ENCODE assay signal across 8 mouse cellular contexts in the genomic region with DNA sequence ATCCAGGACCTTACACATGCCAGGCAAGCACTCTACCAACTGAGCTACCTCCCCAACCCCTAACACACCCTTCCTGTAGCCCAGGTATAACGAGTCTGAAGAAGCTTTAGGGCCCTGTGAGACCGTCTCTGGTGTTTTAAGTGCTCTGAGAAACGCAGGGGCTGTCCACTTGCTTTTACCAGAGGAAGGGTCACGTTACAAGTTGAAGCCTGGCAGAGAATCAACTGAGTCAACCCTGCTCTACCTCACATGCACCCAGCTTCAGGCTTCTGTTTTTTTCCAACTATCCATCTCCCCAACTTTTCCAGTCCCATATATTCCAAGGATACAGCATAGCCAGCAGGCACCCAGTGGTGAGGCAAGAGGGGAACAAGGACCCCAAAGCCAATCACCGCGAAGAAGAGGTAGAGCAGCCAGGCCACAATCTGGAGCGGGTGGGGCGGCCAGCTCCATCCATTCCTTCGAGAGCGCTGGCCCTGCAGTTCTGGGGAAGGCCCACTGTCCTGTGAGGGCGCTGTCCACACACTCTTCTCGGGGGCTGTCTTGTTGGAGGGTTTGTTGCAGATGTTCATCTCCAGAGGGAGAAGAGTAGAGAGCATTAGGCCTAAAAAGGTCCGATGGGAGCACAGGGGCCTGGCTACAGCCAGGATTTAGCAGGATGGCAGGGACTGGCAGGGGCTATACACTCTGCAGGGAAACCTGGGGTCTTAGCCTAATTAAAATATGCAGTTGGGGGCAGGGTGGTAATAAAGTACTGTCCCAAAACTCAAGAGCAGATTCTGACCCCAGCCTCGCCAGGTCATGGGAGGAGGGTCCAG. TPM values are rescaled to one million over a fixed set of nuclear protein-coding genes. Genes with fewer than 3 reads are reported as not detected.
DNase-seq lines count a peak whose midpoint lies in the region; ATAC-seq and TF ChIP-seq lines count a peak whose summit lies in the region.

No protein-coding gene starts in this region.

- TF ChIP-seq CTCF in E14TG2a.4 (conservative IDR thresholded peaks at IDR 0.05; ENCODE audit: low read length) = peak; percentile 16
- peak; percentile 64; the same call in 1 of the 2 replicates for TF ChIP-seq CTCF in embryonic fibroblast, embryonic 13.5 days (IDR thresholded peaks at IDR 0.05; ENCODE audit: borderline replicate concordance, insufficient read depth, low read length)
- peak; percentile 86 for TF ChIP-seq CTCF in lung, postnatal 0 days (IDR thresholded peaks at IDR 0.05)
- TF ChIP-seq CTCF in small intestine, adult 2 months (IDR thresholded peaks at IDR 0.05; ENCODE audit: extremely low read depth, insufficient read length, insufficient replicate concordance, low read depth, low read length) = peak; percentile 27; the same call in 1 of the 2 replicates

- no peak overlapping the region for H3K9ac ChIP-seq in hindbrain, embryonic 15.5 days
- no peak overlapping the region for H3K9ac ChIP-seq in lung, postnatal 0 days (replicated peaks; ENCODE audit: low read depth)

- H3K36me3 ChIP-seq in E14TG2a.4 (ENCODE audit: insufficient read depth, low read length) = no peaks in the 10 kb centered on the region
- peaks cover 5% of the 10 kb centered on the region; the same call in 1 of the 2 replicates for H3K36me3 ChIP-seq in hindbrain, embryonic 15.5 days
- no peaks in the 10 kb centered on the region for H3K36me3 ChIP-seq in lung, postnatal 0 days (ENCODE audit: insufficient read depth, low read length)
- H3K36me3 ChIP-seq in small intestine, adult 2 months (ENCODE audit: control insufficient read depth, insufficient read depth, low read length) = no peaks in the 10 kb centered on the region

- H3K27me3 ChIP-seq in E14TG2a.4 (ENCODE audit: insufficient read depth, low read length) = no peaks in the 10 kb centered on the region
- H3K27me3 ChIP-seq in hindbrain, embryonic 15.5 days = no peaks in the 10 kb centered on the region
- no peaks in the 10 kb centered on the region for H3K27me3 ChIP-seq in lung, postnatal 0 days (replicated peaks; ENCODE audit: insufficient read depth, low read length)
- H3K27me3 ChIP-seq in small intestine, adult 2 months (ENCODE audit: control insufficient read depth, insufficient read depth, low read length) = no peaks in the 10 kb centered on the region

- H3K4me3 ChIP-seq in E14TG2a.4 (replicated peaks; ENCODE audit: low read length) = no peak overlapping the region
- H3K4me3 ChIP-seq in embryonic fibroblast, embryonic 13.5 days (ENCODE audit: insufficient read depth, low read length) = no peak overlapping the region
- H3K4me3 ChIP-seq in hindbrain, embryonic 15.5 days = no peak overlapping the region
- no peak overlapping the region for H3K4me3 ChIP-seq in lung, postnatal 0 days (ENCODE audit: low read depth, low read length)
- no peak overlapping the region for H3K4me3 ChIP-seq in small intestine, adult 2 months (ENCODE audit: low read depth, low read length)

- peaks cover 61% of the 10 kb centered on the region for H3K4me1 ChIP-seq in E14TG2a.4 (replicated peaks; ENCODE audit: low read depth, low read length)
- H3K4me1 ChIP-seq in embryonic fibroblast, embryonic 13.5 days (ENCODE audit: control insufficient read depth, insufficient read depth, low read length) = peaks cover 26% of the 10 kb centered on the region
- H3K4me1 ChIP-seq in hindbrain, embryonic 15.5 days (replicated peaks) = no peaks in the 10 kb centered on the region
- H3K4me1 ChIP-seq in lung, postnatal 0 days (ENCODE audit: insufficient read depth, low read depth, low read length) = no peaks in the 10 kb centered on the region
- H3K4me1 ChIP-seq in small intestine, adult 2 months (ENCODE audit: control insufficient read depth, insufficient read depth, insufficient read length, low read length) = no peaks in the 10 kb centered on the region

- no peak for TF ChIP-seq EP300 in lung, postnatal 0 days (IDR thresholded peaks at IDR 0.05)

- no peaks in the 10 kb centered on the region for H3K9me3 ChIP-seq in E14TG2a.4 (ENCODE audit: low read length)
- H3K9me3 ChIP-seq in hindbrain, embryonic 15.5 days = no peaks in the 10 kb centered on the region
- H3K9me3 ChIP-seq in lung, postnatal 0 days (ENCODE audit: low read length) = no peaks in the 10 kb centered on the region

- peak; percentile 46 to 54 for DNase-seq in cerebellum, adult 18-20 months
- peak; percentile 72 for DNase-seq in lung, postnatal 0 days (ENCODE audit: low spot score)
- DNase-seq in layer of hippocampus, postnatal 14 days (ENCODE audit: low spot score in 2 of 2) = no peak

- no peak for TF ChIP-seq POLR2A in embryonic fibroblast, embryonic 13.5 days (IDR thresholded peaks at IDR 0.05; ENCODE audit: low read depth, low read length)
- no peak for TF ChIP-seq POLR2A in small intestine, adult 2 months (IDR thresholded peaks at IDR 0.05; ENCODE audit: low read depth, low read length)

- 39% methylated on average over 14 of the region's 14 CpGs for WGBS in hindbrain, embryonic 15.5 days
- 53% methylated on average over 14 of the region's 14 CpGs for WGBS in lung, postnatal 0 days
- 69% methylated on average over 14 of the region's 14 CpGs for WGBS in small intestine, adult 2 months

- no peak for ATAC-seq in cerebellum, adult (ENCODE audit: insufficient number of reproducible peaks, low FRiP score, low TSS enrichment)
- 0 out of 2 replicates have a peak, but pooled peaks have one; percentile 43 for ATAC-seq in hindbrain, embryonic 15.5 days (ENCODE audit: low FRiP score, low read depth)
- peak; percentile 66 for ATAC-seq in lung, postnatal 0 days

- no peak overlapping the region for H3K4me2 ChIP-seq in hindbrain, embryonic 15.5 days
- no peak overlapping the region for H3K4me2 ChIP-seq in lung, postnatal 0 days (replicated peaks; ENCODE audit: low read depth, low read length)

- peak overlapping the region; percentile 98 for H3K27ac ChIP-seq in embryonic fibroblast, embryonic 13.5 days (ENCODE audit: insufficient read depth, low read length)
- no peak overlapping the region for H3K27ac ChIP-seq in hindbrain, embryonic 15.5 days (replicated peaks)
- H3K27ac ChIP-seq in lung, postnatal 0 days (ENCODE audit: low read length) = no peak overlapping the region
- H3K27ac ChIP-seq in small intestine, adult 2 months (ENCODE audit: insufficient read depth, low read depth, low read length) = no peak overlapping the region

RNA-seq across cellular contexts. Expression of a gene that starts 12.1 kb away (rescaled TPM):
- polyA plus RNA-seq in embryonic fibroblast, embryonic 13.5 days (2011; ENCODE audit: insufficient read length, low read depth, missing spikeins) = 8.5 and 10.0 TPM in 2 replicates
- polyA plus RNA-seq in hindbrain, embryonic 15.5 days (2015; fragmentation: Nextera tagmentation; extraction: Ambion mirVana) = 197 and 207 TPM in 2 replicates
- polyA plus RNA-seq in lung, postnatal 0 days (2015; fragmentation: Nextera tagmentation; extraction: Ambion mirVana) = 675 and 696 TPM in 2 replicates
- polyA plus RNA-seq in small intestine, adult 2 months (2012; rRNA removed) = 36.9 and 60.5 TPM in 2 replicates
- 10 to 100 TPM; 29.0 to 30.2 TPM for total RNA-seq in layer of hippocampus, postnatal 14 days (2021)

RNA-seq across cellular contexts. Expression of a gene that starts 13.3 kb away (rescaled TPM):
- 21.5 and 24.7 TPM in 2 replicates for polyA plus RNA-seq in embryonic fibroblast, embryonic 13.5 days (2011; ENCODE audit: insufficient read length, low read depth, missing spikeins)
- 39.8 and 41.9 TPM in 2 replicates for polyA plus RNA-seq in hindbrain, embryonic 15.5 days (2015; fragmentation: Nextera tagmentation; extraction: Ambion mirVana)
- 40.6 and 41.7 TPM in 2 replicates for polyA plus RNA-seq in lung, postnatal 0 days (2015; fragmentation: Nextera tagmentation; extraction: Ambion mirVana)
- polyA plus RNA-seq in small intestine, adult 2 months (2012; rRNA removed) = 14.8 and 15.2 TPM in 2 replicates
- 10 to 100 TPM; 20.8 to 22.4 TPM for total RNA-seq in layer of hippocampus, postnatal 14 days (2021)

RNA-seq across cellular contexts. Expression of a gene that starts 35.1 kb away (rescaled TPM):
- 0.28 and 0.35 TPM in 2 replicates for polyA plus RNA-seq in embryonic fibroblast, embryonic 13.5 days (2011; ENCODE audit: insufficient read length, low read depth, missing spikeins)
- 7.2 and 9.7 TPM in 2 replicates for polyA plus RNA-seq in hindbrain, embryonic 15.5 days (2015; fragmentation: Nextera tagmentation; extraction: Ambion mirVana)
- 1.8 and 2.9 TPM in 2 replicates for polyA plus RNA-seq in lung, postnatal 0 days (2015; fragmentation: Nextera tagmentation; extraction: Ambion mirVana)
- polyA plus RNA-seq in small intestine, adult 2 months (2012; rRNA removed) = 5.0 and 12.2 TPM in 2 replicates
- total RNA-seq in layer of hippocampus, postnatal 14 days (2021) = under 1 TPM; 0.18 to 0.21 TPM

Comparison
In these comparisons a context has a peak if more than half of its experiments do, and no peak if none do; other contexts are left out.
1. DNase-seq: peak in cerebellum, adult 18-20 months (2 of 2) and lung, postnatal 0 days (single experiment); none in layer of hippocampus, postnatal 14 days (0 of 2).
2. CTCF ChIP-seq: peak in every context shown above with its lines; median percentile 86 in lung, postnatal 0 days; 64 in embryonic fibroblast, embryonic 13.5 days; 27 in small intestine, adult 2 months; 16 in E14TG2a.4.